Mouse (Mus musculus): Measurements from ENCODE around the gene Tmem243. TPM values are rescaled to one million over a fixed set of nuclear protein-coding genes. Genes with fewer than 3 reads are reported as not detected.

Tmem243 gene
- polyA plus RNA-seq, 2 experiments, result 4.2 to 10.6 TPM

GRCm38 (mm10) chr5:9073177-9073854 is 27.2 kb upstream of the Tmem243 start:
- ATAC-seq (ENCODE audit: insufficient read depth), result no peak
- no peak for DNase-seq (ENCODE audit: low read depth in 3 of 3, low spot score in 3 of 3)
- no peaks in the 10 kb centered on the region for H3K9me3 ChIP-seq (ENCODE audit: control insufficient read depth, low read length)
- no peak overlapping the region for H3K4me2 ChIP-seq (ENCODE audit: low read depth)
- no peak overlapping the region for H3K4me3 ChIP-seq (ENCODE audit: insufficient read depth in 1 of 2, low read depth in 2 of 2, low read length in 2 of 2)
- H3K4me1 ChIP-seq (replicated peaks; ENCODE audit: control insufficient read depth in 2 of 2, insufficient read depth in 2 of 2, low read length in 1 of 2), result no peaks in the 10 kb centered on the region
- H3K27ac ChIP-seq, result no peak overlapping the region
- H3K27me3 ChIP-seq (ENCODE audit: control insufficient read depth, insufficient read depth, low read length), result no peaks in the 10 kb centered on the region
- H3K36me3 ChIP-seq (replicated peaks; ENCODE audit: control insufficient read depth, insufficient read depth, low read depth), result no peaks in the 10 kb centered on the region
- no peak overlapping the region for H3K9ac ChIP-seq (replicated peaks)
- TF ChIP-seq CTCF (IDR thresholded peaks at IDR 0.05; ENCODE audit: low read depth) (peak; percentile 26; the same call in 1 of the 2 replicates), EP300 (IDR thresholded peaks at IDR 0.05; ENCODE audit: low read depth) (no peak)
- 43% methylated on average over 5 of the region's 5 CpGs for WGBS (ENCODE audit: insufficient replicate concordance)

DNA sequence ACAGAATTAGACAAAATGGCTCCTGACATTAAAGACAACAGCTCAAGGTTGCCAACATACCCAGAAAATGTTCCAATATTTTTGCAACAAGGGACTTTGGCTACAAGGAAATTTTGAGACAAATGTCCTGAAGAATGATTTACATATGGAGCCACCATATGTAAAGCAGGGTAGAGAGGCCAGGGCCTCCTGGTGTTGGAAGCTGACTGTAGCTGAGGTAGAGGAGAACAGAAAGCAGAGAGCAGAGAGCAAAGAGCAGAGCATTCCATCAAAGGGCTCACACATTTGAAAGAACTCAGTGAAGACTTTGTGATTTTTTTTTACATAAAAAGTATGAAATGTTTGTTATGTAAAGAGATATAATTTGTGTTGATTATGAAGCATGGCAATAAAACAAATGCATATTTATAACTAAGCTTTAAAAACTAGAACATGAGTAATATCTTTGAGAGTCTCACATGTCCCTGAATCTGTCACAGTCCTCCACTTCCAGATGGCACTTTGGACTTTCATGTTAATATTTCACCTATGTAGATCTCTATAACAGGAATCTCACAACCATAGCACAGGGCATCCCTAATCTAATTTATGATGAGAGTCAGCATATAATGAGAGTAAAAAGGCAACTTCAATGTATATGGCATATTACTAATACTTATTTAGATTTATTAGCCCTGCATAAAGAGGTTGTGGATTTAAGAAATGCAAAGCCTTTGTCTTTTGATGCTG is 20.5 kb upstream of the Tmem243 start:
- DNase-seq (ENCODE audit: low read depth in 3 of 3, low spot score in 3 of 3) (no peak), ATAC-seq (ENCODE audit: insufficient read depth) (no peak)
- no peak overlapping the region for H3K4me3 ChIP-seq (ENCODE audit: insufficient read depth in 1 of 2, low read depth in 2 of 2, low read length in 2 of 2)
- H3K9me3 ChIP-seq (ENCODE audit: control insufficient read depth, low read length), result no peaks in the 10 kb centered on the region
- no peak for TF ChIP-seq EP300 (IDR thresholded peaks at IDR 0.05; ENCODE audit: low read depth)
- no peak for TF ChIP-seq CTCF (IDR thresholded peaks at IDR 0.05; ENCODE audit: low read depth)
- H3K4me1 ChIP-seq (replicated peaks; ENCODE audit: control insufficient read depth in 2 of 2, insufficient read depth in 2 of 2, low read length in 1 of 2), result no peaks in the 10 kb centered on the region
- H3K27me3 ChIP-seq (ENCODE audit: control insufficient read depth, insufficient read depth, low read length), result no peaks in the 10 kb centered on the region
- no peak overlapping the region for H3K4me2 ChIP-seq (ENCODE audit: low read depth)
- H3K9ac ChIP-seq (replicated peaks), result no peak overlapping the region
- H3K36me3 ChIP-seq (replicated peaks; ENCODE audit: control insufficient read depth, insufficient read depth, low read depth), result no peaks in the 10 kb centered on the region
- no peak overlapping the region for H3K27ac ChIP-seq

- no peak; the same call in 1 of the 2 replicates for ATAC-seq (ENCODE audit: insufficient read depth)
- H3K9ac ChIP-seq (replicated peaks), result no peak overlapping the region
- WGBS (ENCODE audit: insufficient replicate concordance), result 20% methylated on average over 3 of the region's 3 CpGs
Measured at GRCm38 (mm10) chr5:9086924-9087719, 13.3 kb upstream of the Tmem243 start.

GRCm38 (mm10) chr5:9090493-9091106 is 9.9 kb upstream of the Tmem243 start:
- no peak overlapping the region for H3K27ac ChIP-seq
- ATAC-seq (ENCODE audit: insufficient read depth) (no peak), DNase-seq (ENCODE audit: low read depth in 3 of 3, low spot score in 3 of 3) (no peak)
- no peaks in the 10 kb centered on the region for H3K27me3 ChIP-seq (ENCODE audit: control insufficient read depth, insufficient read depth, low read length)
- no peak for TF ChIP-seq EP300 (IDR thresholded peaks at IDR 0.05; ENCODE audit: low read depth)
- TF ChIP-seq CTCF (IDR thresholded peaks at IDR 0.05; ENCODE audit: low read depth), result no peak
- H3K4me1 ChIP-seq (replicated peaks; ENCODE audit: control insufficient read depth in 2 of 2, insufficient read depth in 2 of 2, low read length in 1 of 2), result no peaks in the 10 kb centered on the region
- no peak overlapping the region for H3K9ac ChIP-seq (replicated peaks)
- H3K4me2 ChIP-seq (ENCODE audit: low read depth), result no peak overlapping the region
- no peaks in the 10 kb centered on the region for H3K36me3 ChIP-seq (replicated peaks; ENCODE audit: control insufficient read depth, insufficient read depth, low read depth)
- 61% methylated on average over 6 of the region's 6 CpGs for WGBS (ENCODE audit: insufficient replicate concordance)
- no peaks in the 10 kb centered on the region for H3K9me3 ChIP-seq (ENCODE audit: control insufficient read depth, low read length)
- H3K4me3 ChIP-seq (ENCODE audit: insufficient read depth in 1 of 2, low read depth in 2 of 2, low read length in 2 of 2), result no peak overlapping the region

More at GRCm38 (mm10) chr5:9086924-9087719, 13.3 kb upstream of the Tmem243 start:
- Histone ChIP-seq H3K27me3 (ENCODE audit: control insufficient read depth, insufficient read depth, low read length) (no peaks in the 10 kb centered on the region), H3K4me2 (ENCODE audit: low read depth) (no peak overlapping the region), H3K27ac (no peak overlapping the region), H3K4me3 (ENCODE audit: insufficient read depth in 1 of 2, low read depth in 2 of 2, low read length in 2 of 2) (no peak overlapping the region), H3K4me1 (replicated peaks; ENCODE audit: control insufficient read depth in 2 of 2, insufficient read depth in 2 of 2, low read length in 1 of 2) (no peaks in the 10 kb centered on the region), H3K36me3 (replicated peaks; ENCODE audit: control insufficient read depth, insufficient read depth, low read depth) (no peaks in the 10 kb centered on the region), H3K9me3 (ENCODE audit: control insufficient read depth, low read length) (no peaks in the 10 kb centered on the region)
- TF ChIP-seq EP300 (IDR thresholded peaks at IDR 0.05; ENCODE audit: low read depth), result no peak
- no peak for TF ChIP-seq CTCF (IDR thresholded peaks at IDR 0.05; ENCODE audit: low read depth)
- no peak for DNase-seq (ENCODE audit: low read depth in 3 of 3, low spot score in 3 of 3)

Measured in liver, embryonic 14.5 days (tissue).